Mouse (Mus musculus) liver, adult 2 months (tissue): ENCODE measurements around the gene Utrn. TPM values are rescaled to one million over a fixed set of nuclear protein-coding genes. Genes with fewer than 3 reads are reported as not detected.

Source experiments
- DNase-seq: peaks from one replicate; pipeline ENCODE4 v3.0.0-alpha.2; 2011; ENCODE audit warnings: low read depth, low spot score; ENCODE audit errors: extremely low read depth
- H3K27ac ChIP-seq: fragments of 200-500 bp; replicated peaks from 2 replicates; pipeline ENCODE4 v1.5.1; 2012; ENCODE audit warnings: low read depth, mild to moderate bottlenecking, control low read depth, inconsistent platforms, low read length; ENCODE audit not compliant: insufficient read depth
- H3K27me3 ChIP-seq: fragments of 200-500 bp; 2 replicates; pipeline ENCODE4 v1.6.1; 2012; ENCODE audit warnings: mild to moderate bottlenecking, moderate library complexity, low read length, inconsistent platforms; ENCODE audit not compliant: control insufficient read depth, insufficient read depth
- H3K36me3 ChIP-seq: fragments of 200-500 bp; 2 replicates; pipeline ENCODE4 v1.6.1; 2012; ENCODE audit warnings: low read length, inconsistent platforms; ENCODE audit not compliant: control insufficient read depth, insufficient read depth
- H3K4me1 ChIP-seq: fragments of 200-500 bp; 2 replicates; pipeline ENCODE4 v1.6.1; 2011; ENCODE audit warnings: low read length; ENCODE audit not compliant: control insufficient read depth, insufficient read depth
- H3K4me3 ChIP-seq: fragments of 200-500 bp; 2 replicates; pipeline ENCODE4 v1.5.1; 2011; ENCODE audit warnings: low read depth, mild to moderate bottlenecking, control low read depth, low read length, moderate library complexity; ENCODE audit not compliant: insufficient read depth
- H3K79me2 ChIP-seq: fragments of 200-500 bp; 2 replicates; pipeline ENCODE4 v1.6.1; 2012; ENCODE audit warnings: inconsistent platforms, mild to moderate bottlenecking, low read length, moderate library complexity; ENCODE audit not compliant: control insufficient read depth, insufficient read depth
- H3K9ac ChIP-seq: fragments of 200-500 bp; 2 replicates; pipeline ENCODE4 v1.6.1; 2012; ENCODE audit warnings: low read depth, mild to moderate bottlenecking, control low read depth, inconsistent platforms, low read length
- CTCF ChIP-seq: fragments of 200-500 bp; IDR thresholded peaks from 2 replicates; pipeline ENCODE4 v1.5.1; 2011; ENCODE audit warnings: low read depth, low read length, control low read depth
- POLR2A ChIP-seq: fragments of 200-500 bp; IDR thresholded peaks from 2 replicates; pipeline ENCODE4 v1.6.1; 2011; ENCODE audit warnings: low read length, control low read depth; ENCODE audit not compliant: insufficient read depth; ENCODE audit errors: extremely low read depth
- WGBS: fragments of 180-500 bp; shearing (Covaris S2); methylation state at CpG from one replicate; pipeline ENCODE4 v1.1.7; 2018; 5-methylcytosine and 5-hydroxymethylcytosine counted together
- polyA plus RNA-seq: library from polyadenylated mRNA; depleted of rRNA; stranded (reverse); fragments of >200 nt; gene quantifications from 2 replicates; pipeline ENCODE4 v1.2.3, GENCODE M21; 2012
- total RNA-seq: library from RNA; depleted of rRNA; stranded (reverse); fragments of >200 nt; gene quantifications from 2 replicates; pipeline ENCODE4 v1.2.3, GENCODE M21; 2014

Utrn gene
- total and polyA plus RNA-seq, 2 experiments: 5.9 to 25.7 TPM

DNA sequence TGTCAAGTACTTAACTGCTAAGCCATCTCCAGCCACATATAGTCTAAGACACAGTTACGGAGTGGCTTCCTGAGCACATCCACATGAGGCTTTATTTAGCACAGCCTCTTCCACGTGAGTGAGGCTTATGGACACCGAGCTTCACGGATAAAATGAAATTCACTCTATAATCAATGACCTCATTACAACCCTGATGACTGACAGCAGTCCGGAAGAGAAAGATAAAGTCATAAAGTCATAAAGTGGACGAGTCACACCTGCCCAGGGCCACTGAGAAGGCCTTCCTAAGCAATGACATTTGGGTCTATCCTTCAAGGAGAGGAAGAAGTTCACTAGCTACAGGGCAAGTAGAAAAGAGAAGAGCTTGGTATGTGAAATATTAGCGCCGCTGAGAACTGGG is 7.1 kb downstream of the Utrn start:
- no peak overlapping the region for H3K27ac ChIP-seq
- no peak overlapping the region for H3K9ac ChIP-seq
- 92% methylated on average over 8 of the region's 8 CpGs for WGBS
- no peak overlapping the region for H3K4me3 ChIP-seq
- TF ChIP-seq CTCF (no peak), POLR2A (no peak)
- H3K4me1 ChIP-seq: peaks cover 6% of the 10 kb centered on the region
- H3K79me2 ChIP-seq: peaks cover 24% of the 10 kb centered on the region; the same call in 1 of the 2 replicates
- DNase-seq: no peak
- peaks cover 10% of the 10 kb centered on the region for H3K36me3 ChIP-seq
- no peaks in the 10 kb centered on the region for H3K27me3 ChIP-seq

DNA sequence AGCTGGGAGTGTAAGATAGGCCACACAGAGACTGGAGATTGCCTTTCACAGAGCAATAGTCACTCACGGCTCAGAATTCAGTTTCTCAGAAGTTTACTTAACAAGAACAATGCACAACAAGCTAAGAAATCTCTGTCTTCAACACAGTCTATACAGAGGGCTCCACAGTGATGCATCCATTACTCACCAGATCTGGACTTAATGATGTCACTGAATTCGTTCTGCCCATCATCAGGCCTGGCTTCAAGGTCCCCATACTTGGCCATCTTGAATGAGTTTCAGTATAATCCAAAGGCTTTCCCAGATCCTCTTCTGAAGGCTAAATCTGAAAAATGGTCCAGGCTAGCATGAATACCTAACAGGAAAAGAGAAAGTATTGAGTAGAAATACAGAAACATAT is 7.8 kb downstream of the Utrn start:
- Histone ChIP-seq H3K36me3 (peaks cover 10% of the 10 kb centered on the region), H3K27ac (no peak overlapping the region), H3K4me3 (no peak overlapping the region), H3K4me1 (no peaks in the 10 kb centered on the region; the same call in 1 of the 2 replicates), H3K79me2 (peaks cover 22% of the 10 kb centered on the region; the same call in 1 of the 2 replicates), H3K27me3 (no peaks in the 10 kb centered on the region), H3K9ac (no peak overlapping the region)
- DNase-seq: no peak
- TF ChIP-seq POLR2A: no peak
- TF ChIP-seq CTCF: no peak
- WGBS: 92% methylated on average over 2 of the region's 2 CpGs

DNA sequence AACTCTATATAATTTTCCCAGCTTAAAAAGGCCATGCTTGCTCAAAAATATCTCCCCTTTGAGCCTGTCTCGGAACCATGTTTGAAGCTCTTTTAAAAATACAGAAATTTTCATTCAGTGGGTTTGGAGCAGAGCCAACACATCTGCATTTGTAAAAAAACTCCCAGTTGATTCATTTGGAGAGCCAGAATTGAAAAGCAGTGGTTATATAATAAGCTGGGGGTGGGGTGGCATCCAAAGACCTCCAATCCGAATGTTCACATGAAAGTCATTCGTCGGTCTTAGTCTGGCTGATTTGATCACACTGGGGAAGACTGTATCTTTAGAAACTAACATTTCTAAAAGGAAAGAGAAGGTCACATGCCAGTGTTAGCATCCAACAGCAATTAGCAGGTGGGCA is 8.4 kb downstream of the Utrn start:
- peaks cover 10% of the 10 kb centered on the region for H3K36me3 ChIP-seq
- H3K79me2 ChIP-seq: peaks cover 22% of the 10 kb centered on the region; the same call in 1 of the 2 replicates
- no peak overlapping the region for H3K9ac ChIP-seq
- H3K27me3 ChIP-seq: no peaks in the 10 kb centered on the region
- no peak overlapping the region for H3K4me3 ChIP-seq
- H3K4me1 ChIP-seq: no peaks in the 10 kb centered on the region; the same call in 1 of the 2 replicates
- WGBS: 93% methylated on average over 4 of the region's 4 CpGs
- DNase-seq: no peak
- H3K27ac ChIP-seq: no peak overlapping the region
- TF ChIP-seq POLR2A (no peak), CTCF (no peak)

DNA sequence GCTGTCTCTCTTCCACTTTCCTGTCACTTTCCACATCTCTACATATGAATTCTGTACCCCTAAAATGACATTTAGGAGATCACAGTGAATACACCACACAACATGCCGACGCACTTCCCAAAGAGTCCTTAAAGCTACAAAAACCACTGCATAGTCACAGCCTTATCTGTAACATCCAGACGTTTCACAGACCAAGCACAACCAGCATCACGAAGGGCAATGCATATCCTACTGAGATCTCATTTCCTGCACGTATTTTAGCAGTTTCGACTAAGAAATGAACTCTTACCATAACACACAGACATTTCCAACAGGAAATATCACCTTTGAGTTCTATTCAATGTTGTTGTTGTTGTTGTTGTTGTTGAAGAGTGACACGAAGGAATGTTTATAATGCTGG is 8.8 kb downstream of the Utrn start:
- H3K36me3 ChIP-seq: peaks cover 10% of the 10 kb centered on the region
- no peak overlapping the region for H3K4me3 ChIP-seq
- no peak for TF ChIP-seq CTCF
- TF ChIP-seq POLR2A: no peak
- no peak overlapping the region for H3K27ac ChIP-seq
- peaks cover 22% of the 10 kb centered on the region; the same call in 1 of the 2 replicates for H3K79me2 ChIP-seq
- 89% methylated on average over 7 of the region's 7 CpGs for WGBS
- H3K27me3 ChIP-seq: no peaks in the 10 kb centered on the region
- DNase-seq: no peak
- H3K9ac ChIP-seq: no peak overlapping the region
- H3K4me1 ChIP-seq: no peaks in the 10 kb centered on the region; the same call in 1 of the 2 replicates

DNA sequence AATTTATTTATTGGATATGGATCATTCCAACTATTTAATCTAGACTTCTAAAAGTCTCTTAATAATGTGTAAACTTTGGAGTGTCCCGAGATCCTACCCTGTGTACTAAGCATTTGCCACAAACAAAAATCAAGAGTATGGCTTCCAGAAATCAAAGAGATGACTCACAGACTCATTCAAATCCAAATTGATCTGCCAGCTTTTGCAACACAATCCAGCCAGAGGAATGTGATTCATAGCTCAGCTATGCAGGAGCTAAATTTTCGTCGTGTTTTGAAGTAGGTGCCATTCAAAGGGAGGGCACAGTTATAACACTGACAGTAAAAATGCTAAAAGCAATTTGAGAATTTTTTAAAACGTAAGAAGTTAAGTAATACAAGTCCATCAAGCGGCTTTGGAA is 11.1 kb downstream of the Utrn start:
- WGBS: 44% methylated on average over 5 of the region's 5 CpGs
- H3K9ac ChIP-seq: no peak overlapping the region
- DNase-seq: peak; percentile 51
- H3K79me2 ChIP-seq: peaks cover 19% of the 10 kb centered on the region; the same call in 1 of the 2 replicates
- no peak overlapping the region for H3K27ac ChIP-seq
- peaks cover 10% of the 10 kb centered on the region for H3K36me3 ChIP-seq
- H3K4me1 ChIP-seq: peaks cover 16% of the 10 kb centered on the region
- no peaks in the 10 kb centered on the region for H3K27me3 ChIP-seq
- H3K4me3 ChIP-seq: no peak overlapping the region
- no peak for TF ChIP-seq POLR2A
- TF ChIP-seq CTCF: no peak

DNA sequence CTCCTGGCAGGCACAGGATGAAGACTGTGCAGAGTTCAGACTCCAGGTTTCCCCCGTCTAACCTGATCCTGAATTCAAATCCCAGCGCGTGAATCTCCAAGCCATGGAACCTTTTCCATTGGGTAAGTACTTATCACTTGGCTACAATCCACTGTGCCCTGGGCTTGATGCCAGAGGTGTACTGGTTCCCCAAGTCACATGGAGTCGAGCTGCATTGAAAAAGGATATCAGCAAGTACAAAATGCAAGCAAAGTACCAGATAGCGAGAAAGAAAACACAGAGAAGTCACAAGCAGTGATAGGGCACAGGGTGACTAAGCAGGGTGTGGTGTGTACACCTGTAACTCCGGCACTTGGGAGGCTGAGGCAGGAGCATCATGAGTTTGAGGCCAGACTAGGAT is 14.9 kb downstream of the Utrn start:
- WGBS: 10% methylated on average over 6 of the region's 6 CpGs
- peak; percentile 96 for DNase-seq
- Histone ChIP-seq H3K36me3 (no peaks in the 10 kb centered on the region), H3K27me3 (no peaks in the 10 kb centered on the region), H3K79me2 (peaks cover 10% of the 10 kb centered on the region; the same call in 1 of the 2 replicates), H3K4me3 (no peak overlapping the region), H3K4me1 (peaks cover 23% of the 10 kb centered on the region), H3K27ac (no peak overlapping the region; the same call in 1 of the 2 replicates), H3K9ac (no peak overlapping the region)
- TF ChIP-seq POLR2A (no peak), CTCF (no peak)
